Mouse (Mus musculus) lung, embryonic 15.5 days (tissue): ENCODE data around the gene Wdr75. TPM values are rescaled to one million over a fixed set of nuclear protein-coding genes. Genes with fewer than 3 reads are reported as not detected.

Experiments
- polyA plus RNA-seq: library from polyadenylated mRNA; unstranded; fragments of >200 nt; fragmentation: Nextera tagmentation; extraction: Ambion mirVana; gene quantifications from 2 replicates; pipeline ENCODE4 v1.2.1, GENCODE M21; 2015

The Wdr75 gene
- polyA plus RNA-seq, 1 experiment from 2014 or later, result 68.2 TPM

Other genes with a start within 250 kb of the Wdr75 start
- gene Gm5269, start 95.1 kb downstream of the Wdr75 start, polyA plus RNA-seq, result not detected in 2 replicates
- 43.7 and 44.6 TPM in 2 replicates for gene Slc40a1, start 131.4 kb downstream of the Wdr75 start, polyA plus RNA-seq